Comparison of ENCODE assay signal across 8 mouse cellular contexts in the genomic region with DNA sequence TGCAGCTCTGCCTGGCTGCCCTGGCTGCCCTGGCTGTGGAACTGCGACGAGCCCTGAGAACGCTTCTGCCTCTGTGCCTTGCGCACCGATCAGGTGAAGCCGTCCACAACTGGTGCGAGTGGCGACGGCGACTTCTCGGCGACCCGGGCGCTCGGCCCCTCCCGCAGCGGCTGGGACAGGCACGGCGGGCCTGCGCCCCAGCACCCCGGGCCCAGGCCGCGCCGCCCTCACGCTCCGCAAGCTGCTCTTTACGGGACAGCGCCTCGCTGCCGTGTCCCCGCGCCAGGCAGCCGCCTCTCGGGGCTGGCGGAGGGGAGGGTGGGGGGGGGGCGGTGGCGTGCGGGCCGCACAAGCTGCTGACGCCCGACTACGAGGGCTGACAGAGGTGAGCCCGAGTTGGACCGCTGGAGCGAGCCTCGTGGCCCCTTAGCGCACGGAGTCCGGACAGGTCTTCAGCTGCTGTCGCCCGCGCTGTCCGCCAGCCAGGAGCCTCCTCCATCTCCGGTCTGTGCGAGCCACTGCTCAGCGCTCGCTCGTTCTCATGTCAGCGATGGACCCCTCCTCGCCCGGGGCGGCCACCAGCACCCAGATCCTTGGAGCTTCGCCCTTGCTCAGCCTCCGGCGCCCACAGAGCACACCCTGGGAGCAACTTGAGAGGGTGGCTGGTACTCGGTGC. TPM values are rescaled to one million over a fixed set of nuclear protein-coding genes. Genes with fewer than 3 reads are reported as not detected.
DNase-seq lines count a peak whose midpoint lies in the region; ATAC-seq and TF ChIP-seq lines count a peak whose summit lies in the region.

No protein-coding gene starts in this region.

- H3K4me1 ChIP-seq in embryonic facial prominence, embryonic 12.5 days = no peaks in the 10 kb centered on the region
- peaks cover 3% of the 10 kb centered on the region; the same call in 1 of the 2 replicates for H3K4me1 ChIP-seq in heart, embryonic 16.5 days (ENCODE audit: control insufficient read depth, insufficient read depth, low read length)
- H3K4me1 ChIP-seq in midbrain, embryonic 10.5 days = peaks cover 19% of the 10 kb centered on the region
- peaks cover 3% of the 10 kb centered on the region; the same call in 1 of the 2 replicates for H3K4me1 ChIP-seq in testis, adult 2 months (ENCODE audit: control insufficient read depth, insufficient read depth, low read length)

- peak overlapping the region; percentile 74 for H3K9ac ChIP-seq in embryonic facial prominence, embryonic 12.5 days
- H3K9ac ChIP-seq in heart, embryonic 16.5 days (ENCODE audit: low read length) = peak overlapping the region; percentile 83

- peak; percentile 24 for DNase-seq in right cerebral cortex, adult 18-20 months
- DNase-seq in right cerebral cortex, postnatal 36 days (ENCODE audit: low spot score in 2 of 2) = no peak
- DNase-seq in kidney, postnatal 4 days = peak; percentile 40 to 61
- DNase-seq in midbrain, embryonic 10.5 days (ENCODE audit: low spot score) = peak; percentile 76
- DNase-seq in thymus, postnatal 36 days = no peak

- no peak for TF ChIP-seq CTCF in testis, adult 2 months (IDR thresholded peaks at IDR 0.05; ENCODE audit: control insufficient read depth, insufficient read depth, insufficient replicate concordance, low read depth, low read length)

- H3K9me3 ChIP-seq in embryonic facial prominence, embryonic 12.5 days = no peaks in the 10 kb centered on the region
- no peaks in the 10 kb centered on the region for H3K9me3 ChIP-seq in heart, embryonic 16.5 days (replicated peaks; ENCODE audit: control insufficient read depth, low read length)
- no peaks in the 10 kb centered on the region for H3K9me3 ChIP-seq in midbrain, embryonic 10.5 days (replicated peaks)

- under 1% methylated on average over 57 of the region's 66 CpGs for WGBS in embryonic facial prominence, embryonic 12.5 days
- 1% methylated on average over 57 of the region's 66 CpGs for WGBS in heart, embryonic 16.5 days
- WGBS in midbrain, embryonic 10.5 days = under 1% methylated on average over 59 of the region's 66 CpGs

- peaks cover 11% of the 10 kb centered on the region; the same call in 1 of the 2 replicates for H3K27me3 ChIP-seq in embryonic facial prominence, embryonic 12.5 days
- no peaks in the 10 kb centered on the region for H3K27me3 ChIP-seq in heart, embryonic 16.5 days (ENCODE audit: control insufficient read depth, insufficient read depth, low read length)
- peaks cover 47% of the 10 kb centered on the region for H3K27me3 ChIP-seq in midbrain, embryonic 10.5 days (ENCODE audit: low read depth, poor library complexity, severe bottlenecking)
- no peaks in the 10 kb centered on the region for H3K27me3 ChIP-seq in testis, adult 2 months (ENCODE audit: control insufficient read depth, insufficient read depth, low read length)

- H3K4me3 ChIP-seq in embryonic facial prominence, embryonic 12.5 days = peak overlapping the region; percentile 59
- H3K4me3 ChIP-seq in heart, embryonic 16.5 days (ENCODE audit: low read length) = peak overlapping the region; percentile 59
- H3K4me3 ChIP-seq in midbrain, embryonic 10.5 days = peak overlapping the region; percentile 75
- peak overlapping the region; percentile 77 for H3K4me3 ChIP-seq in testis, adult 2 months (ENCODE audit: control insufficient read depth, low read depth, low read length)

- no peak for TF ChIP-seq POLR2A in testis, adult 2 months (IDR thresholded peaks at IDR 0.05; ENCODE audit: control insufficient read depth, low read depth, low read length)

- H3K4me2 ChIP-seq in embryonic facial prominence, embryonic 12.5 days (replicated peaks) = peak overlapping the region; percentile 98
- peak overlapping the region; percentile 70 for H3K4me2 ChIP-seq in heart, embryonic 16.5 days (ENCODE audit: low read depth, low read length)

- no peak overlapping the region for H3K27ac ChIP-seq in embryonic facial prominence, embryonic 12.5 days
- no peak overlapping the region for H3K27ac ChIP-seq in heart, embryonic 16.5 days (ENCODE audit: low read length)
- peak overlapping the region; percentile 85 for H3K27ac ChIP-seq in midbrain, embryonic 10.5 days (replicated peaks)
- H3K27ac ChIP-seq in testis, adult 2 months (ENCODE audit: control insufficient read depth, insufficient read depth, low read depth, low read length) = no peak overlapping the region

- no peaks in the 10 kb centered on the region for H3K36me3 ChIP-seq in embryonic facial prominence, embryonic 12.5 days
- H3K36me3 ChIP-seq in heart, embryonic 16.5 days (ENCODE audit: control insufficient read depth, insufficient read depth) = no peaks in the 10 kb centered on the region
- H3K36me3 ChIP-seq in midbrain, embryonic 10.5 days = no peaks in the 10 kb centered on the region
- H3K36me3 ChIP-seq in testis, adult 2 months (ENCODE audit: control insufficient read depth, insufficient read depth, low read length) = no peaks in the 10 kb centered on the region

- ATAC-seq in embryonic facial prominence, embryonic 12.5 days (ENCODE audit: insufficient number of reproducible peaks, insufficient read depth, low FRiP score, low TSS enrichment) = peak; percentile 81
- peak; percentile 91 for ATAC-seq in heart, embryonic 16.5 days (replicated peaks; ENCODE audit: extremely low read depth, insufficient read depth, low FRiP score)

RNA-seq across cellular contexts. Expression of a gene that starts 16.5 kb away (rescaled TPM):
- polyA plus RNA-seq in embryonic facial prominence, embryonic 12.5 days (2016; fragmentation: Nextera tagmentation; extraction: Ambion mirVana) = 29.7 and 29.8 TPM in 2 replicates
- polyA plus RNA-seq in heart, embryonic 16.5 days (2015; fragmentation: Nextera tagmentation; extraction: Ambion mirVana) = 10.1 and 11.4 TPM in 2 replicates
- polyA plus RNA-seq in midbrain, embryonic 10.5 days (2016; fragmentation: Nextera tagmentation; extraction: Ambion mirVana) = 20.7 and 22.4 TPM in 2 replicates
- polyA plus RNA-seq in testis, adult 2 months (2012; rRNA removed) = 81.8 and 102 TPM in 2 replicates

Comparison
In these comparisons a context has a peak if more than half of its experiments do, and no peak if none do; other contexts are left out.
1. DNase-seq: peak in right cerebral cortex, adult 18-20 months (single experiment), kidney, postnatal 4 days (2 of 2) and midbrain, embryonic 10.5 days (single experiment); none in right cerebral cortex, postnatal 36 days (0 of 2) and thymus, postnatal 36 days (0 of 2).
2. Peak in every context shown above with its lines, with median percentiles within 50 percentile points of each other: H3K4me3 ChIP-seq.